In the genomic region with DNA sequence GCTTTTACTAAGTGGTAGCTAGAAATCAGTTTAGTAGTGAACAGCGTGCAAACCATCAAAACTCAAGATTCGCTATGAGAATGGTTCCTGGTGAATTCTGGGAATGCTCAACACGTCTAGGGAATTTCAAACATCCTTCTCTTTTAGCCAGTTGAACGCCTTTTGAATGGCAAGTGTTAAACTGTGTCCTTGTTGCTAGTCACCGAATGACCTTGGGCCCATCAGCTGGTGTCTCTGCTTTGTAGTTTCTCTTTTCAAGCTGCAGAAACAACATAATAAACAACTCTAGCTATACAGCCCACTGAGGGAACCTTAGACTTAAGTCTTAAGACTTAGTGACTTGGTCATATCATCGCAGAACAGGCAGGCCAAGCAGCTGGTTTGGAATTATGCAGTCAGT, we compare ENCODE assay signal across 26 mouse cellular contexts. TPM values are rescaled to one million over a fixed set of nuclear protein-coding genes. Genes with fewer than 3 reads are reported as not detected.
A peak's percentile ranks its signal among the peaks of the same experiment; 100 is the strongest.
DNase-seq lines count a peak whose midpoint lies in the region; ATAC-seq lines count a peak whose summit lies in the region.
"Had no signal": no experiment of that assay in that cellular context is flagged by ENCODE, and none has a peak within 500 bp of the region (broad histone marks: within the 10 kb centered on the region; RNA-seq: fewer than 3 reads in every experiment).

No protein-coding gene starts in this region.

- ATAC-seq in midbrain, embryonic 14.5 days (ENCODE audit: low FRiP score, low TSS enrichment), result no peak
- ATAC-seq: CD4-positive, CD25-positive, alpha-beta regulatory T cell, adult 4 months; forebrain, embryonic 15.5 days; hindbrain, embryonic 16.5 days; intestine, embryonic 15.5 days had no signal

- no peak overlapping the region for H3K4me3 ChIP-seq in midbrain, embryonic 14.5 days (replicated peaks; ENCODE audit: low read depth, low read length)
- H3K4me3 ChIP-seq: embryonic facial prominence, embryonic 12.5 days; embryonic facial prominence, embryonic 15.5 days; forebrain, embryonic 15.5 days; heart, embryonic 12.5 days; heart, embryonic 15.5 days; hindbrain, embryonic 10.5 days; hindbrain, embryonic 13.5 days; intestine, embryonic 15.5 days had no signal

- intact Hi-C loops in left cerebral cortex, postnatal 4 days (cut with DNase I), result no loop called here

- no peaks in the 10 kb centered on the region for H3K9me3 ChIP-seq in midbrain, embryonic 14.5 days (ENCODE audit: control insufficient read depth, low read length)
- H3K9me3 ChIP-seq: embryonic facial prominence, embryonic 12.5 days; embryonic facial prominence, embryonic 15.5 days; forebrain, embryonic 15.5 days; heart, embryonic 12.5 days; heart, embryonic 15.5 days; hindbrain, embryonic 10.5 days; hindbrain, embryonic 13.5 days; intestine, embryonic 15.5 days had no signal

- H3K4me1 ChIP-seq in midbrain, embryonic 14.5 days (ENCODE audit: control insufficient read depth, insufficient read depth, low read length), result no peaks in the 10 kb centered on the region
- H3K4me1 ChIP-seq: embryonic facial prominence, embryonic 12.5 days; embryonic facial prominence, embryonic 15.5 days; forebrain, embryonic 15.5 days; heart, embryonic 15.5 days; hindbrain, embryonic 10.5 days; hindbrain, embryonic 13.5 days; intestine, embryonic 15.5 days had no signal

- WGBS in midbrain, embryonic 14.5 days, result 81% methylated on average over 6 of the region's 6 CpGs

- no peak overlapping the region for H3K4me2 ChIP-seq in midbrain, embryonic 14.5 days (ENCODE audit: low read length)
- H3K4me2 ChIP-seq: embryonic facial prominence, embryonic 12.5 days; embryonic facial prominence, embryonic 15.5 days; forebrain, embryonic 15.5 days; heart, embryonic 12.5 days; heart, embryonic 15.5 days; hindbrain, embryonic 13.5 days; intestine, embryonic 15.5 days had no signal

- peak; percentile 6 for DNase-seq in adrenal gland, postnatal 10 days
- no peak for DNase-seq in adrenal gland, postnatal 4 days (ENCODE audit: low spot score in 2 of 2)
- DNase-seq in R1 (ENCODE audit: low read depth, low spot score), result peak; percentile 35
- DNase-seq in adrenal gland, postnatal 14 days, result peak; percentile 32
- DNase-seq in left cerebral cortex, postnatal 4 days, result no peak
- DNase-seq in midbrain, embryonic 14.5 days, result no peak
- DNase-seq: cerebellum, adult 11 months; cerebellum, adult 2 months; cerebellum, adult 9-11 months; cerebellum, postnatal 25 days; gastrocnemius, postnatal 25 days; heart, adult 18-20 months; heart, postnatal 10 days; heart, postnatal 36 days; kidney, adult 11 months had no signal

- no peak overlapping the region for H3K9ac ChIP-seq in midbrain, embryonic 14.5 days (replicated peaks; ENCODE audit: low read length)
- H3K9ac ChIP-seq: embryonic facial prominence, embryonic 12.5 days; embryonic facial prominence, embryonic 15.5 days; forebrain, embryonic 15.5 days; heart, embryonic 12.5 days; heart, embryonic 15.5 days; hindbrain, embryonic 13.5 days; intestine, embryonic 15.5 days had no signal

- H3K27ac ChIP-seq in midbrain, embryonic 14.5 days (replicated peaks; ENCODE audit: low read depth, low read length), result no peak overlapping the region
- H3K27ac ChIP-seq: embryonic facial prominence, embryonic 12.5 days; embryonic facial prominence, embryonic 15.5 days; forebrain, embryonic 15.5 days; heart, embryonic 15.5 days; hindbrain, embryonic 10.5 days; hindbrain, embryonic 13.5 days; intestine, embryonic 15.5 days had no signal

- no peaks in the 10 kb centered on the region for H3K27me3 ChIP-seq in midbrain, embryonic 14.5 days (ENCODE audit: control insufficient read depth, insufficient read depth, low read length)
- H3K27me3 ChIP-seq: embryonic facial prominence, embryonic 12.5 days; embryonic facial prominence, embryonic 15.5 days; forebrain, embryonic 15.5 days; heart, embryonic 12.5 days; heart, embryonic 15.5 days; hindbrain, embryonic 13.5 days; intestine, embryonic 15.5 days had no signal

- no peaks in the 10 kb centered on the region for H3K36me3 ChIP-seq in midbrain, embryonic 14.5 days (ENCODE audit: control insufficient read depth, insufficient read depth, low read length)
- H3K36me3 ChIP-seq: embryonic facial prominence, embryonic 12.5 days; embryonic facial prominence, embryonic 15.5 days; forebrain, embryonic 15.5 days; heart, embryonic 12.5 days; heart, embryonic 15.5 days; hindbrain, embryonic 10.5 days; hindbrain, embryonic 13.5 days; intestine, embryonic 15.5 days had no signal

RNA-seq across cellular contexts. Expression of a gene that starts 36.2 kb away (rescaled TPM):
- under 1 TPM; 0.54 to 0.85 TPM for total RNA-seq in adrenal gland, postnatal 10 days (2021)
- total RNA-seq in adrenal gland, postnatal 4 days (2021), result 1 to 10 TPM in 1 of 2 experiments, under 1 TPM in 1; 0.96 to 1.1 TPM
- total RNA-seq in adrenal gland, postnatal 14 days (2021), result 0.37 and 0.56 TPM in 2 replicates
- total RNA-seq in left cerebral cortex, postnatal 4 days (2021), result 10 to 100 TPM; 67.3 to 77.5 TPM
- 12.9 and 13.4 TPM in 2 replicates for polyA plus RNA-seq in midbrain, embryonic 14.5 days (2014; fragmentation: Nextera tagmentation; extraction: Ambion mirVana)
- total RNA-seq: common myeloid progenitor, adult 5-6 weeks had no signal

Comparison
In these comparisons a context has a peak if more than half of its experiments do, and no peak if none do; other contexts are left out.
1. DNase-seq: peak in adrenal gland, postnatal 10 days (single experiment), R1 (single experiment) and adrenal gland, postnatal 14 days (single experiment); none in adrenal gland, postnatal 4 days (0 of 2), left cerebral cortex, postnatal 4 days (single experiment) and midbrain, embryonic 14.5 days (single experiment).
2. RNA of a gene that starts 36.2 kb away (total RNA-seq): 67.3 to 77.5 TPM in left cerebral cortex, postnatal 4 days; 0.96 to 1.1 TPM in adrenal gland, postnatal 4 days, 0.54 to 0.85 TPM in adrenal gland, postnatal 10 days and 0.37 to 0.56 TPM in adrenal gland, postnatal 14 days; every median in the first group is over 10 times any median in the second.